Mouse (Mus musculus) myocyte (in vitro differentiated cells): ENCODE measurements at regions not wholly inside any gene's neighbourhood (a gene's known extent, or its start where the extent isn't known, plus 50 kb on each side); places are given as distances from the start of the nearest gene placed in this dataset.

ENCODE experiments used
- H3K27me3 ChIP-seq: one replicate; pipeline ENCODE4 v1.6.1; 2011; ENCODE audit not compliant: control insufficient read depth, insufficient read depth, insufficient read length
- H3K36me3 ChIP-seq: one replicate; pipeline ENCODE4 v1.6.1; 2011; ENCODE audit not compliant: control insufficient read depth, insufficient read depth
- H3K4me2 ChIP-seq: one replicate; pipeline ENCODE4 v1.6.1; 2011; ENCODE audit warnings: low read depth, control low read depth
- H3K4me3 ChIP-seq: one replicate; pipeline ENCODE4 v1.5.1; 2011; ENCODE audit warnings: mild to moderate bottlenecking, control low read depth, moderate library complexity
- H3K79me2 ChIP-seq: one replicate; pipeline ENCODE4 v1.6.1; 2011; ENCODE audit not compliant: control insufficient read depth, insufficient read depth
- H3ac ChIP-seq: one replicate; pipeline ENCODE4 v1.6.1; 2011; ENCODE audit not compliant: control insufficient read depth, insufficient read length
- CEBPB ChIP-seq: IDR thresholded peaks from 2 replicates; pipeline ENCODE4 v1.6.1; 2011; ENCODE audit warnings: mild to moderate bottlenecking, moderate library complexity; ENCODE audit not compliant: poor library complexity, insufficient read depth, severe bottlenecking
- E2F4 ChIP-seq: IDR thresholded peaks from one replicate; pipeline ENCODE4 v1.6.1; 2011; ENCODE audit warnings: mild to moderate bottlenecking, control low read depth, moderate library complexity; ENCODE audit not compliant: insufficient read depth
- MAX ChIP-seq: IDR thresholded peaks from one replicate; pipeline ENCODE4 v1.6.1; 2011; ENCODE audit warnings: low read depth, mild to moderate bottlenecking, control low read depth
- MYOD1 ChIP-seq, 3 experiments: IDR thresholded peaks; one replicate each; pipeline ENCODE4 v1.6.1; 2011; ENCODE audit warnings: control low read depth in 2 of 3, low read depth in 2 of 3, mild to moderate bottlenecking in 2 of 3, moderate library complexity in 1 of 3; ENCODE audit not compliant: insufficient read length in 2 of 3, control insufficient read depth in 1 of 3
- MYOG ChIP-seq, 3 experiments: IDR thresholded peaks; one replicate each; pipeline ENCODE4 v1.6.1; 2011; ENCODE audit warnings: control low read depth in 2 of 3, low read depth in 2 of 3, mild to moderate bottlenecking in 2 of 3; ENCODE audit not compliant: insufficient read length in 2 of 3, control insufficient read depth in 1 of 3, insufficient read depth in 1 of 3
- POLR2A ChIP-seq: IDR thresholded peaks from one replicate; pipeline ENCODE4 v1.6.1; 2011; ENCODE audit warnings: low read depth, mild to moderate bottlenecking, control low read depth, moderate library complexity; ENCODE audit not compliant: insufficient read length
- POLR2AphosphoS2 ChIP-seq: IDR thresholded peaks from one replicate; pipeline ENCODE4 v1.6.1; 2011; ENCODE audit warnings: low read depth, control low read depth; ENCODE audit not compliant: insufficient read length
- REST ChIP-seq: IDR thresholded peaks from one replicate; pipeline ENCODE4 v1.6.1; 2011; ENCODE audit warnings: mild to moderate bottlenecking, control low read depth, moderate library complexity; ENCODE audit not compliant: insufficient read depth, insufficient read length
- SRF ChIP-seq: IDR thresholded peaks from one replicate; pipeline ENCODE4 v1.6.1; 2011; ENCODE audit warnings: low read depth; ENCODE audit not compliant: control insufficient read depth, insufficient read length
- TCF12 ChIP-seq: IDR thresholded peaks from one replicate; pipeline ENCODE4 v1.6.1; 2011; ENCODE audit warnings: mild to moderate bottlenecking, control low read depth; ENCODE audit not compliant: poor library complexity, insufficient read depth, severe bottlenecking
- TCF3 ChIP-seq: IDR thresholded peaks from one replicate; pipeline ENCODE4 v1.6.1; 2011; ENCODE audit warnings: low read depth, control low read depth; ENCODE audit not compliant: insufficient read length
- USF1 ChIP-seq: IDR thresholded peaks from one replicate; pipeline ENCODE4 v1.6.1; 2011; ENCODE audit warnings: low read depth, mild to moderate bottlenecking, control low read depth, moderate library complexity

GRCm38 (mm10) chr13:52702201-52702611 is 119.2 kb downstream of the Syk start:
- no peak overlapping the region for H3K4me2 ChIP-seq
- H3K36me3 ChIP-seq: no peaks in the 10 kb centered on the region

GRCm38 (mm10) chr13:52703401-52704164 is 120.6 kb downstream of the Syk start:
- Histone ChIP-seq H3K36me3 (no peaks in the 10 kb centered on the region), H3K79me2 (no peaks in the 10 kb centered on the region), H3K4me3 (no peak overlapping the region), H3K4me2 (no peak overlapping the region), H3ac (no peak overlapping the region), H3K27me3 (no peaks in the 10 kb centered on the region)
- TF ChIP-seq TCF12: no peak

More at GRCm38 (mm10) chr13:52702201-52702611, 119.2 kb downstream of the Syk start:
- TF ChIP-seq E2F4 (no peak), SRF (no peak), TCF3 (no peak), MYOG (IDR thresholded peaks at IDR 0.05; ENCODE audit: control insufficient read depth in 1 of 3, insufficient read depth in 1 of 3, insufficient read length in 2 of 3, low read depth in 2 of 3) (no peak), MAX (no peak), POLR2AphosphoS2 (no peak), POLR2A (no peak), TCF12 (no peak), REST (no peak), USF1 (no peak), MYOD1 (IDR thresholded peaks at IDR 0.05; ENCODE audit: control insufficient read depth in 1 of 3, insufficient read length in 2 of 3, low read depth in 2 of 3) (no peak), CEBPB (no peak)
- no peak overlapping the region for H3K4me3 ChIP-seq
- no peaks in the 10 kb centered on the region for H3K79me2 ChIP-seq
- no peaks in the 10 kb centered on the region for H3K27me3 ChIP-seq
- H3ac ChIP-seq: no peak overlapping the region

- Histone ChIP-seq H3K4me2 (no peak overlapping the region), H3ac (no peak overlapping the region), H3K79me2 (no peaks in the 10 kb centered on the region), H3K36me3 (no peaks in the 10 kb centered on the region), H3K27me3 (no peaks in the 10 kb centered on the region), H3K4me3 (no peak overlapping the region)
- TF ChIP-seq TCF3 (no peak), REST (no peak), POLR2AphosphoS2 (no peak), MYOG (IDR thresholded peaks at IDR 0.05; ENCODE audit: control insufficient read depth in 1 of 3, insufficient read depth in 1 of 3, insufficient read length in 2 of 3, low read depth in 2 of 3) (no peak), MAX (no peak), TCF12 (no peak), E2F4 (no peak)
Measured at GRCm38 (mm10) chr13:52704673-52705072, 121.7 kb downstream of the Syk start.

GRCm38 (mm10) chr13:52709580-52709979 is 126.6 kb downstream of the Syk start:
- Histone ChIP-seq H3K79me2 (no peaks in the 10 kb centered on the region), H3K4me3 (no peak overlapping the region), H3K27me3 (no peaks in the 10 kb centered on the region), H3K4me2 (no peak overlapping the region), H3ac (no peak overlapping the region), H3K36me3 (no peaks in the 10 kb centered on the region)
- TF ChIP-seq SRF (no peak), TCF12 (no peak), MYOD1 (IDR thresholded peaks at IDR 0.05; ENCODE audit: control insufficient read depth in 1 of 3, insufficient read length in 2 of 3, low read depth in 2 of 3) (no peak), POLR2AphosphoS2 (no peak), MAX (no peak), POLR2A (no peak), TCF3 (no peak), REST (no peak), E2F4 (no peak), USF1 (no peak)

GRCm38 (mm10) chr13:52711713-52712369 is 128.9 kb downstream of the Syk start:
- H3K36me3 ChIP-seq: no peaks in the 10 kb centered on the region
- no peak for TF ChIP-seq POLR2AphosphoS2
- no peak for TF ChIP-seq REST
- TF ChIP-seq TCF3: no peak
- TF ChIP-seq USF1: no peak
- no peak for TF ChIP-seq TCF12
- TF ChIP-seq MYOD1 (IDR thresholded peaks at IDR 0.05; ENCODE audit: control insufficient read depth in 1 of 3, insufficient read length in 2 of 3, low read depth in 2 of 3): no peak
- no peak for TF ChIP-seq E2F4
- no peak for TF ChIP-seq POLR2A
- H3K79me2 ChIP-seq: no peaks in the 10 kb centered on the region
- no peaks in the 10 kb centered on the region for H3K27me3 ChIP-seq
- H3K4me2 ChIP-seq: no peak overlapping the region
- no peak overlapping the region for H3ac ChIP-seq
- H3K4me3 ChIP-seq: no peak overlapping the region
